Mouse (Mus musculus) left cerebral cortex, adult 18-20 months (tissue): Measurements from ENCODE around the gene Srp68. TPM values are rescaled to one million over a fixed set of nuclear protein-coding genes. Genes with fewer than 3 reads are reported as not detected.
"Not testable (repeated sequence)": the region's sequence is repeated elsewhere in the genome, so short reads cannot be mapped to it uniquely, and the experiment has no call there.

ENCODE experiments used
- DNase-seq, 2 experiments: peaks; one replicate each; pipeline ENCODE4 v3.0.0; 2021 to 2022; ENCODE audit warnings: low spot score in 2 of 2, mixed read lengths in 1 of 2
- total RNA-seq, 2 experiments: library from RNA; stranded (reverse); gene quantifications; 2 replicates each; pipeline ENCODE4 v1.2.3; 2021

Gene Srp68
- total RNA-seq, 2 experiments from 2014 or later, result 76.5 to 78.4 TPM

DNA sequence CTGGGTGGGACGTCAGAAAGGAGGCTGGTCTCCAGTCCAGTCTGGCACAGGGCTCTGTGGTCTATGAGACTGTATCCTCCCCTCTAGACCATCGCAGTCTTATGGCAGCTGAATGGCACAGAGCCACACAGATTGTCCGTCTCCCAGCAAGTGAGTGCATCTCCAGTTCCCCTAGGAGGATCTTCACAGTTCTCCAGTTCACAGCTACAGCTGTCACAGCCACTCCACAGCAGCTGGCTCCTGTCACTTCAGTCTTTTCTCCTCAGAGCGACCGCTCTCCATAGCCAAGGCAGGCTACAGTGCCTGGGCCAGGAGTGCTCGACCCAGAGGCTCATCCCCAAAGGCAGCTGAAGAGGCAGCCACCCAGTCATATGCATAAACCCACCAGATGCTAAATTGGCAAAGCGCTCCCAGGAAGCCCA is 11.8 kb upstream of the Srp68 start:
- no peak for DNase-seq

DNA sequence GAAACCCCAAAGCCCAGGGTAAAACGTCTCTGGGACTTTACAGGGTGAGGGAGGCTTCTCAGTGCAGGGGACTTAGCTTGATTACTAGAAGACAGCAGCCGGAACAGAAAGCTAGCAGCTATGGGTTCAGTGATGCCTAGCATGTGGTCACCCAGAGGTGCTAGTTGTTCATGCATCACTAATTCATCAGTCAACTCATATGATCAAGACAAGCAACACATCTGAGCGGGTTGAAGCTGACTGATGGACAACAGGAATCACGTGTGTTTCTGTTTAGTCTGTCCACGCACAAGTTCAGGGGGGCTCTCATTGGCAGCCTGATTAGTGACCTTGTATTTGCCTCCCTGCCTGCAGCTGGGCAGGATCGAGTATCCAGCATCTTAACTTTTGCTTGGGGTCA is 10.0 kb upstream of the Srp68 start:
- DNase-seq, result no peak

- no peak for DNase-seq
Observed at GRCm38 (mm10) chr11:116282912-116283521, 9.0 kb upstream of the Srp68 start.

GRCm38 (mm10) chr11:116282089-116282488 is 8.1 kb upstream of the Srp68 start:
- no peak for DNase-seq

GRCm38 (mm10) chr11:116281671-116282070 is 7.7 kb upstream of the Srp68 start:
- no peak for DNase-seq

- no peak for DNase-seq
Observed at GRCm38 (mm10) chr11:116280751-116281663, 7.0 kb upstream of the Srp68 start, which contains the start of gene Galr2. Galr2 (plus strand) TSS chr11:116280939.

DNA sequence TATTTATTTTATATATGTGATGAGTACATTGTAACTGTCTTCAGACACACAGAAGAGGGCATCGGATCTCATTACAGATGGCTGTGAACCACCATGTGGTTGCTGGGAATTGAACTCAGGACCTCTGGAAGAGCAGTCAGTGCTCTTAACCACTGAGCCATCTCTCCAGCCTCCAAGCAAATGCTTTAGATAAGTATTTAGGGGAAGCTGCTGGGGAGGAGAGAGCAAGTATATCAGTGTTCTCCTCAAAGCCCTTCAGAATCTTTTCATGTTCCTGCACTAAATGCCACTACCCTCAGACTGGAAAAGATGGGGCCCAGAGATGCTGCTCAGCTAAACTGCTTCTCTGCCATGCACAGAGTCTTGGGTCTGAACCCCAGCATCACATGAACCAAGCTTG is 3.2 kb upstream of the Srp68 start:
- DNase-seq, result not testable (repeated sequence)

DNA sequence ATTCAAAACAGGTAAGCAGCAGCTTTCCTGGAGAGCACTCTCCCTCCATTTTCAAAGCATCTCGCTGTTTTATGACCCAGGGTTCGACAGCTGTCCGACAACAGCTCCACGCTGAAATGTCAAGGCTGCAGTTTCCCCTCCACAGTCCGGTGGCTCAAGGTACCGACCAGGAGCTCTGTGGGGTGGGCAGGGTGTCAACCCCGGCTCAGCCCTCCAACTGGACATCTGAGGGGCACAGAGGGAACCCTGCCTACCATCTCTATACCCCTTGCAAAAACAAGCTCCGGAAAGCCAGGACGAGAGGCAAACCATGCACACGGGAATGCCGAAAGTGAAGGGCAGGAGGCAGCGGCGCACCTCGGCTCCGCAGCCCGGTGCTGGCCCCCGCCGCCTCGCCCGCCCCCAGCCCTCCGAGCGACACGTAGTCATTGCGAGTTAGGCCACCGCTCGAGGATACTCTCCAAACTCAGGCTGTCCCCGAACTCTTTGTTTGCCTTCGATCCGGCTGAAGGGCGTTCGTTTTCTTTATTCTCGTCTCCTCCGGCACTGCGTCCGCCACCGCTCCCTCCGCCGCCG is 460 bp downstream of the Srp68 start:
- DNase-seq, result no peak

- DNase-seq, result no peak
Observed at GRCm38 (mm10) chr11:116272589-116273468, 1.2 kb downstream of the Srp68 start.

GRCm38 (mm10) chr11:116269560-116269959 is 4.5 kb downstream of the Srp68 start:
- no peak for DNase-seq

GRCm38 (mm10) chr11:116268313-116268712 is 5.7 kb downstream of the Srp68 start:
- DNase-seq, result no peak

- DNase-seq, result no peak
Observed at GRCm38 (mm10) chr11:116267637-116268036, 6.4 kb downstream of the Srp68 start.

- DNase-seq, result no peak
Observed at GRCm38 (mm10) chr11:116265850-116266249, 8.2 kb downstream of the Srp68 start.

DNA sequence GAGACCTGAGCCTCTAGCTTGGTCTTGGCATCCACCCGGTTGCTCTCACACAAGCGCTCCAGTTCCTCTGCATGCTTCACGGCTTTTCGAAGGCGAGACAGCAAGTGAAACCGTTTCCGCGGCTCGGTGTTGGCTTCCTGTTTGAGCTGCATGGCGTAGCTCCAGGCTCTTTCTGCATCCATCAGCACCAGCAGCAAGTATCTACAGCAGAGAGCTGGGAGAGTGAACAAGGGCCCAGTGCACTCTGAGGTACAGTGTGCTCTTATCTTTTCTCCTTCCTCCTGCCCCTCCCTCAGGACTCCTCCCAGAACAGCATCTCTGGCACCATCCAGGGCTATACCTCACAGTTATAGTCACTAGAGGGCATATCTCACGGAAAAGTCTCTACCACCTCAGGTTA is 8.7 kb downstream of the Srp68 start:
- no peak for DNase-seq

GRCm38 (mm10) chr11:116260259-116260658 is 13.8 kb downstream of the Srp68 start:
- DNase-seq, result no peak

GRCm38 (mm10) chr11:116259461-116259860 is 14.6 kb downstream of the Srp68 start:
- DNase-seq, result no peak

DNA sequence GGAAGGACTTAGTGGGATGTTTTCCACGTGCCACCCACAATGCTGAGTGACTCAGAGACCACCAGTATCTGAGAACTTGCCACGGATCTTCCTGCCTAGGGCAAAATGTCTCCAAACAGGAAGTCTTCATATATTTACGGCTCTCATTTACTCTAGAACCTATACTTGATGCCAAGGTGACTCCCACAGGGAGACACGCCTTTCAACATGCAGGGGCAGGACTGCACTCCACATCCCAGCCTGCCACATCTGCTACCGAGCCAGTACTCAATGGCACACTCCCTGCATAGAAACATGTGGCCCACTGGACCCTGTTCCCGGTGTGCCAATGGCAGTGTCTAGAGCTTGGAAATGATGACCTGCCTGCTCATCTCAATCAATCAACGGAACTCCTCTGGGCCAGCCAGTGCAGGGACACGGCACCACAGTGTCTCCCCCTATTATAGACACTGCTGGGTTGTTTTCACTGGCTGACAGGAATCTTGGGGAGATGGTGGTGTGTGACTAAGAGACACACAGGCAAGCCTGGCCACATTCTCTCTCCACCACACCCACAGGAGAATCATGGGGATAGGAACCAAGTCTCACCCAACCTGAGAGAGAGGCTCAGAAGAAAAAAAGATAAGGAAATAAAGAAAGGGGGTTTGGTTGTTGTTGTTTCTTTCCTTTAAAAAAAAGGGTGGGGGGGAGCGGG is 17.9 kb downstream of the Srp68 start:
- DNase-seq, result peak in 1 of 2 experiments; percentile 21

DNA sequence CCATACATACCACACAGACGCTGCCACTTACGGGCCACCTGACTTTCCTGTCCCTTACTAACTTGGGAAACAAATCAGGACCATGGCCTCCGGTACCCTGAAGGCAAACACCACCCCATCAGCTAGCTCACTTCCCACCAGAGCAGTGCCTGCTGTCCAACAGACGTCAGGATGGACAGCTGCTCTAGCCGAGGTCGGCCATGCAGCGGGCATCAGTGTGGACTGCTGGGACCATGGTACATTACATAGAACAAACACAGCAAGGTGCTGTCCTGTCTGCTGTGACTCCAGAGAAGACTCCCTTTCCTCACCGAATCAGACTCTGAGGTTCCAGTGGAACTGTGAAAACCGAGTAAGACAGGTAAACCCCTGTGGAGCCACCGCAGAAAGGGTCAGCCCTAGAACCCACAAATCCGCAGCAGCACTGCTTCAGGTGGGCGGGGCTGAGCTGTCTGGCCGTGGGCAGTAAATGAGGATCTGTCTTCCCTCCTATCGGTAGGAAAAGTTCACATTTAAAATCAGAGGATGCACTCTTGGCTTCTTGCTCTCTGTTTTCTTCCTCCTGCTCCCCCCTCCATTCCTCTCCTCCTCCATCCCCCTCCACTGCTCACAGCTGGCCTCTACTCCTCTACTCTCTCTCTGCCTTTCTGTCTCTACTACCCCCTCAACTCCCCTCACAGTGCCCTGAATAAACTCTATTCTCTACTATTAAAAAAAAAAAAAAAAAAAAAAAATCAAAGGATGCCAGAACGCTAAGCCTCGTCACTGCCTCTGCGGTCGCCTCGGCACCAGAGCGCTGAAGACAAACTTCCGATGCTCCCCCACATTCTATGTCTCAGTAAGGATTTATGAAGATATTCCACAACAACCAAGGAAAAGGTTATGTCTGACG is 18.7 kb downstream of the Srp68 start:
- no peak for DNase-seq

DNA sequence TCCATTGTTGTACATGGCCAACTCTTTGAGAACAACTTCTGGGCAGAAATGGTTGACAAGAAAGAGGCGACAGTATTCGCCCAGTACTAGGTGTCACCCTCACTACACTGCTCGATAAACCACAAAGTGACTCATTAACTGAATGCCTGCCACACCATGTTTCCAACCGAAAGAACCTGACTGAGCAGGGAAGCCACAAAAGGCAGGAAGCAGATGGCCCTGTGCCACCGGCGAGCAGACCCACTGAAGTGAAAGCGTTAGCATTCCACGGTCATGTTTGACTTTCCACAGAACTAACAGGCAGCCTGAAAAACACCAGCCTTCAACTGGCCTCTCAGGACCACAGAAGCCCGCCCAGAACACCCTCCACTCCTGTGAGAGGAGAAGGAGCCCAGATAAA is 19.4 kb downstream of the Srp68 start:
- peak; percentile 12 to 19 for DNase-seq
